Comparison of ENCODE assay signal across 8 mouse cellular contexts in the genomic region with DNA sequence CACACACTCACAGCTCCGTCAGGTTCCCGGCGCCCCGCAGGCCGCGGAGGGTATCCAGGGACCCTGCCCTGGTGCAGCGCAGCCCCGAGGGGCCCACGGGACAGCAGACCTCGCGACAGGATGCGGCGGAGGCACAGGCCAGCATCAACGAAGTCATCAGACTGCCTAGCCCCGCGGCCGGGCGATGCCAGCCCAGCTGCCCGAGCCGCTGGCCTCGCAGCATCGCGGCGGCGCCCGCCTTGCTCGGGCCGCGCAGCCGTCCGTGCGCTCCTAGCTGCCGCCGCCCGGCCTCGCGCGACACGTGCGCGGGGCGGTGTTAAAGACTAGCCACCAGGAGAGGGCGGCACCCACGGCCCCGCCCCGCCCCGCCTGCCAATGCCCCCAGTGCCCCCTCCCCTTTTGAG. TPM values are rescaled to one million over a fixed set of nuclear protein-coding genes. Genes with fewer than 3 reads are reported as not detected.
DNase-seq lines count a peak whose midpoint lies in the region; ATAC-seq lines count a peak whose summit lies in the region.

Gene Ntrk1 (minus strand): TSS at position 241 of the 404 bp plus-strand sequence.

- H3K4me1 ChIP-seq in heart, embryonic 13.5 days = peaks cover 29% of the 10 kb centered on the region
- H3K4me1 ChIP-seq in hindbrain, embryonic 14.5 days (replicated peaks; ENCODE audit: control insufficient read depth, insufficient read depth, low read length) = peaks cover 25% of the 10 kb centered on the region; the same call in 1 of the 2 replicates
- peaks cover 19% of the 10 kb centered on the region for H3K4me1 ChIP-seq in midbrain, embryonic 11.5 days (ENCODE audit: control insufficient read depth, insufficient read depth, low read length)

- H3K4me3 ChIP-seq in heart, embryonic 13.5 days = peak within 1 kb of the TSS; percentile 39
- peak within 1 kb of the TSS; percentile 29 for H3K4me3 ChIP-seq in hindbrain, embryonic 14.5 days (replicated peaks; ENCODE audit: low read length)
- peak within 1 kb of the TSS; percentile 23 for H3K4me3 ChIP-seq in midbrain, embryonic 11.5 days (ENCODE audit: low read depth, low read length)

- no peak for DNase-seq in heart, postnatal 36 days
- DNase-seq in R1 (ENCODE audit: low read depth, low spot score) = peak; percentile 34
- no peak for DNase-seq in hindbrain, embryonic 14.5 days (ENCODE audit: low spot score)
- DNase-seq in midbrain, embryonic 11.5 days (ENCODE audit: low spot score, missing footprints) = peak; percentile 90
- DNase-seq in natural killer cell, adult 2 months (ENCODE audit: low spot score in 2 of 2) = no peak
- no peak for DNase-seq in testis, postnatal 14 days (ENCODE audit: low spot score)
- DNase-seq in yolk sac, embryonic 10.5 days (ENCODE audit: low spot score) = no peak

- no peaks in the 10 kb centered on the region for H3K36me3 ChIP-seq in heart, embryonic 13.5 days
- no peaks in the 10 kb centered on the region for H3K36me3 ChIP-seq in hindbrain, embryonic 14.5 days (replicated peaks; ENCODE audit: control insufficient read depth, insufficient read depth)
- H3K36me3 ChIP-seq in midbrain, embryonic 11.5 days (ENCODE audit: control insufficient read depth, insufficient read depth, low read length) = no peaks in the 10 kb centered on the region

- H3K27me3 ChIP-seq in heart, embryonic 13.5 days (replicated peaks) = peaks cover 100% of the 10 kb centered on the region
- peaks cover 91% of the 10 kb centered on the region for H3K27me3 ChIP-seq in hindbrain, embryonic 14.5 days (ENCODE audit: control insufficient read depth, insufficient read depth, low read length)
- peaks cover 67% of the 10 kb centered on the region for H3K27me3 ChIP-seq in midbrain, embryonic 11.5 days (ENCODE audit: control insufficient read depth, insufficient read depth, low read length)

- intact Hi-C loops in heart, postnatal 36 days (cut with DNase I) = loop anchor here (5.0 kb wide), 1 partner anchor 62 kb away; no protein-coding TSS in a partner anchor

- H3K27ac ChIP-seq in heart, embryonic 13.5 days (replicated peaks) = no peak within 1 kb of the TSS
- no peak within 1 kb of the TSS for H3K27ac ChIP-seq in hindbrain, embryonic 14.5 days
- H3K27ac ChIP-seq in midbrain, embryonic 11.5 days (ENCODE audit: low read depth, low read length) = no peak within 1 kb of the TSS

- H3K9me3 ChIP-seq in heart, embryonic 13.5 days = no peaks in the 10 kb centered on the region
- no peaks in the 10 kb centered on the region for H3K9me3 ChIP-seq in hindbrain, embryonic 14.5 days (ENCODE audit: control insufficient read depth, low read length)
- no peaks in the 10 kb centered on the region for H3K9me3 ChIP-seq in midbrain, embryonic 11.5 days (ENCODE audit: control insufficient read depth, low read length)

- peak within 1 kb of the TSS; percentile 62 for H3K4me2 ChIP-seq in heart, embryonic 13.5 days
- peak within 1 kb of the TSS; percentile 57 for H3K4me2 ChIP-seq in hindbrain, embryonic 14.5 days (replicated peaks)
- H3K4me2 ChIP-seq in midbrain, embryonic 11.5 days = peak within 1 kb of the TSS; percentile 47

- H3K9ac ChIP-seq in heart, embryonic 13.5 days = peak within 1 kb of the TSS; percentile 47; the same call in 1 of the 2 replicates
- H3K9ac ChIP-seq in hindbrain, embryonic 14.5 days = peak within 1 kb of the TSS; percentile 45
- H3K9ac ChIP-seq in midbrain, embryonic 11.5 days (ENCODE audit: low read length) = 0 out of 2 replicates have a peak within 1 kb of the TSS, but pooled peaks have one; percentile 38

- WGBS in heart, embryonic 13.5 days = 2% methylated on average over 47 of the region's 47 CpGs
- under 1% methylated on average over 47 of the region's 47 CpGs for WGBS in hindbrain, embryonic 14.5 days
- 2% methylated on average over 47 of the region's 47 CpGs for WGBS in midbrain, embryonic 11.5 days

- ATAC-seq in heart, embryonic 13.5 days (ENCODE audit: extremely low read depth, insufficient number of reproducible peaks, low FRiP score, low TSS enrichment) = no peak
- peak; percentile 42; the same call in 1 of the 2 replicates for ATAC-seq in hindbrain, embryonic 14.5 days (ENCODE audit: low FRiP score)
- ATAC-seq in midbrain, embryonic 11.5 days (ENCODE audit: low FRiP score) = peak; percentile 64

RNA-seq across cellular contexts. Expression of gene Ntrk1, which starts in this region (rescaled TPM):
- 0.66 and 1.5 TPM in 2 replicates for polyA plus RNA-seq in heart, embryonic 13.5 days (2015; fragmentation: Nextera tagmentation; extraction: Ambion mirVana)
- under 1 TPM; 0.16 to 0.19 TPM for total RNA-seq in heart, postnatal 36 days (2021)
- 1.7 and 4.3 TPM in 2 replicates for polyA plus RNA-seq in hindbrain, embryonic 14.5 days (2014; fragmentation: Nextera tagmentation; extraction: Ambion mirVana)
- polyA plus RNA-seq in midbrain, embryonic 11.5 days (2014; fragmentation: Nextera tagmentation; extraction: Ambion mirVana) = 2.4 and 3.2 TPM in 2 replicates

Comparison
In these comparisons a context has a peak if more than half of its experiments do, and no peak if none do; other contexts are left out.
1. DNase-seq: peak in R1 (single experiment) and midbrain, embryonic 11.5 days (single experiment); none in heart, postnatal 36 days (0 of 2), hindbrain, embryonic 14.5 days (single experiment), natural killer cell, adult 2 months (0 of 2), testis, postnatal 14 days (single experiment) and yolk sac, embryonic 10.5 days (single experiment).
2. Peak in every context shown above with its lines, with median percentiles within 50 percentile points of each other: H3K4me2 ChIP-seq, H3K4me3 ChIP-seq and H3K9ac ChIP-seq.